Comparison of ENCODE assay signal across 7 mouse cellular contexts in the genomic region with DNA sequence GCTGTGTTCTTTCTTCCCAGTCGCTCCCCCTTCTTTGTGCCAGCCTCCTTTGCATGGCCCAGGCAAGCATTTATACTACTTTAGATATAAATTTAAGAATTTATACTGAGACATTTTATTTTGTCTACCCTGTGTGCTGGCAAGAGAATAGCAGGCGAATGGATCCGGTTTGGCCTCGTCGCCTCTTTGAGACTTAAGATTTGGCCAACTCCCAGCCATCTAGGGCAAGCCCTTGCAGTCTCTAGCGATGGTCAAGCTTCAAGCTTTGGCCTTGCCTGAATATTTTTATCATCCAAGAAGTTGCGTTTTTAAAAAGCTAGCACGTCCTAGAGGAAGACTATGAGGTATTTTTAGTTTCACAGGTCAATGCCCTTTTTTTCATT. TPM values are rescaled to one million over a fixed set of nuclear protein-coding genes. Genes with fewer than 3 reads are reported as not detected.
DNase-seq lines count a peak whose midpoint lies in the region; ATAC-seq and TF ChIP-seq lines count a peak whose summit lies in the region.

No protein-coding gene starts in this region.

- ATAC-seq in heart, embryonic 14.5 days (ENCODE audit: insufficient number of reproducible peaks, insufficient read depth, low FRiP score, low read depth): 0 out of 2 replicates have a peak, but pooled peaks have one; percentile 26
- ATAC-seq in liver, embryonic 15.5 days (ENCODE audit: insufficient read depth): 0 out of 2 replicates have a peak, but pooled peaks have one; percentile 2
- ATAC-seq in activated CD4-positive, CD25-positive, alpha-beta regulatory T cell, adult 4 months: no peak

- H3K4me1 ChIP-seq in CH12.LX (ENCODE audit: control insufficient read depth in 1 of 2, insufficient read depth in 2 of 2): peaks cover 5 to 20% of the 10 kb centered on the region in 2 experiments; a peak in 3 of 4 replicates
- H3K4me1 ChIP-seq in heart, embryonic 14.5 days (ENCODE audit: control insufficient read depth in 2 of 2, insufficient read depth in 2 of 2, low read length in 2 of 2): peaks cover 0 to 6% of the 10 kb centered on the region in 2 experiments; a peak in 3 of 4 replicates
- peaks cover 27% of the 10 kb centered on the region for H3K4me1 ChIP-seq in liver, embryonic 15.5 days (replicated peaks)

- DNase-seq in CH12.LX (ENCODE audit: extremely low read depth) (no peak), ES-CJ7 (ENCODE audit: low read depth, low spot score) (peak; percentile 22)
- no peak for DNase-seq in right cerebral cortex, postnatal 36 days (ENCODE audit: low spot score in 2 of 2)
- no peak for DNase-seq in spleen, adult 18-20 months

- H3K9me3 ChIP-seq in CH12.LX (replicated peaks; ENCODE audit: low read length): no peaks in the 10 kb centered on the region
- no peaks in the 10 kb centered on the region for H3K9me3 ChIP-seq in heart, embryonic 14.5 days (ENCODE audit: control insufficient read depth, low read length)
- no peaks in the 10 kb centered on the region for H3K9me3 ChIP-seq in liver, embryonic 15.5 days (replicated peaks)

- TF ChIP-seq CTCF in CH12.LX (conservative IDR thresholded peaks at IDR 0.05 in 1 of 2, IDR thresholded peaks at IDR 0.05 in 1 of 2; ENCODE audit: low read depth in 2 of 2, low read length in 2 of 2): no peak

- H3K27me3 ChIP-seq in CH12.LX (replicated peaks): no peaks in the 10 kb centered on the region
- H3K27me3 ChIP-seq in heart, embryonic 14.5 days (ENCODE audit: control insufficient read depth, insufficient read depth, low read length): no peaks in the 10 kb centered on the region
- H3K27me3 ChIP-seq in liver, embryonic 15.5 days: no peaks in the 10 kb centered on the region

- in situ Hi-C loops in CH12.LX (cut with MboI; ENCODE audit: low pct_ligation_motif_present, low pct_unique_long_range_greater_than_20kb, low sequenced_read_pairs): no loop called here

- peak overlapping the region; percentile 93 for H3K4me2 ChIP-seq in CH12.LX (ENCODE audit: insufficient read depth, low read depth, poor library complexity, severe bottlenecking)
- peak overlapping the region; percentile 74 for H3K4me2 ChIP-seq in heart, embryonic 14.5 days (ENCODE audit: low read length)
- peak overlapping the region; percentile 89 for H3K4me2 ChIP-seq in liver, embryonic 15.5 days

- peaks cover 12% of the 10 kb centered on the region; the same call in 1 of the 2 replicates for H3K79me2 ChIP-seq in CH12.LX (replicated peaks; ENCODE audit: control insufficient read depth, extremely low read depth, insufficient read depth, poor library complexity, severe bottlenecking)

- peak overlapping the region; percentile 67 for H3K9ac ChIP-seq in CH12.LX (ENCODE audit: insufficient read depth, low read depth)
- peak overlapping the region; percentile 86 for H3K9ac ChIP-seq in heart, embryonic 14.5 days (ENCODE audit: low read length)
- peak overlapping the region; percentile 71 for H3K9ac ChIP-seq in liver, embryonic 15.5 days

- TF ChIP-seq EP300 in CH12.LX (IDR thresholded peaks at IDR 0.05; ENCODE audit: low read length): no peak

- WGBS in heart, embryonic 14.5 days: 7% methylated on average over 8 of the region's 8 CpGs
- WGBS in liver, embryonic 15.5 days (ENCODE audit: insufficient replicate concordance): 7% methylated on average over 8 of the region's 8 CpGs

- TF ChIP-seq RAD21 in CH12.LX (IDR thresholded peaks at IDR 0.05; ENCODE audit: low read depth, low read length): no peak

- peak overlapping the region; percentile 53; the same call in 1 of the 2 replicates for H3K27ac ChIP-seq in CH12.LX (ENCODE audit: insufficient read depth, low read depth)
- peak overlapping the region; percentile 85 to 91 for H3K27ac ChIP-seq in heart, embryonic 14.5 days (replicated peaks in 1 of 2; ENCODE audit: control insufficient read depth in 1 of 2, insufficient read depth in 1 of 2, low read depth in 2 of 2, low read length in 2 of 2)
- H3K27ac ChIP-seq in liver, embryonic 15.5 days (replicated peaks): peak overlapping the region; percentile 84

- dilution Hi-C loops in CH12.LX (cut with MboI; ENCODE audit: extremely low pct_ligation_motif_present, extremely low pct_unique_long_range_greater_than_20kb, low sequenced_read_pairs): no loop called here

- H3K4me3 ChIP-seq in CH12.LX (replicated peaks in 1 of 3; ENCODE audit: low read depth in 2 of 3, low read length in 2 of 3, poor library complexity in 1 of 3): peak overlapping the region; percentile 70 to 99 (median 81)
- peak overlapping the region; percentile 79 for H3K4me3 ChIP-seq in heart, embryonic 14.5 days (ENCODE audit: control insufficient read depth in 1 of 2, insufficient read depth in 1 of 2, low read depth in 1 of 2, low read length in 2 of 2)
- peak overlapping the region; percentile 84 for H3K4me3 ChIP-seq in liver, embryonic 15.5 days (replicated peaks)

- peaks cover 13 to 15% of the 10 kb centered on the region in 2 experiments for H3K36me3 ChIP-seq in CH12.LX (replicated peaks in 1 of 2; ENCODE audit: control insufficient read depth in 1 of 2, insufficient read depth in 1 of 2, low read length in 1 of 2)
- peaks cover 15% of the 10 kb centered on the region for H3K36me3 ChIP-seq in heart, embryonic 14.5 days (ENCODE audit: control insufficient read depth, insufficient read depth, low read length)
- H3K36me3 ChIP-seq in liver, embryonic 15.5 days (replicated peaks): peaks cover 7% of the 10 kb centered on the region

- no peak for TF ChIP-seq POLR2A in CH12.LX (IDR thresholded peaks at IDR 0.05; ENCODE audit: low read depth, low read length)

TF ChIP-seq in CH12.LX, 34 proteins besides CTCF, POLR2A, EP300 and RAD21:
- TF ChIP-seq UBTF (IDR thresholded peaks at IDR 0.05; ENCODE audit: low read depth, low read length) (no peak), MXI1 (IDR thresholded peaks at IDR 0.05; ENCODE audit: low read depth, low read length) (no peak), ZKSCAN1 (IDR thresholded peaks at IDR 0.05; ENCODE audit: borderline replicate concordance, low read depth, low read length) (no peak), MAZ (IDR thresholded peaks at IDR 0.05; ENCODE audit: low read depth, low read length) (no peak), JUND (conservative IDR thresholded peaks at IDR 0.05; ENCODE audit: low read depth, low read length) (no peak), RCOR1 (conservative IDR thresholded peaks at IDR 0.05; ENCODE audit: low read depth, low read length) (no peak), ZMIZ1 (IDR thresholded peaks at IDR 0.05; ENCODE audit: low read depth, low read length) (no peak), BHLHE40 (IDR thresholded peaks at IDR 0.05; ENCODE audit: low read depth, low read length) (no peak), NRF1 (IDR thresholded peaks at IDR 0.05; ENCODE audit: low read depth, low read length) (no peak), KAT2A (IDR thresholded peaks at IDR 0.05; ENCODE audit: insufficient replicate concordance, low read length) (no peak), SMC3 (IDR thresholded peaks at IDR 0.05; ENCODE audit: low read depth, low read length) (no peak), E2F4 (IDR thresholded peaks at IDR 0.05; ENCODE audit: insufficient replicate concordance, low read depth, low read length) (no peak), POLR2AphosphoS2 (IDR thresholded peaks at IDR 0.05; ENCODE audit: low read depth, low read length) (no peak), MYC (IDR thresholded peaks at IDR 0.05; ENCODE audit: low read depth, low read length) (no peak), JUN (IDR thresholded peaks at IDR 0.05; ENCODE audit: insufficient read depth, low read depth, low read length) (no peak), MEF2A (IDR thresholded peaks at IDR 0.05; ENCODE audit: borderline replicate concordance, low read depth, low read length) (no peak), PAX5 (IDR thresholded peaks at IDR 0.05; ENCODE audit: low read length) (no peak), GABPA (IDR thresholded peaks at IDR 0.05; ENCODE audit: insufficient replicate concordance, low read depth, low read length) (no peak), TCF12 (IDR thresholded peaks at IDR 0.05; ENCODE audit: low read depth, low read length) (no peak)

RNA-seq across cellular contexts. Expression of gene Crot, which starts 0.4 kb away (rescaled TPM):
- 12.4 and 13.4 TPM in 2 replicates for total RNA-seq in CH12.LX (2012; rRNA removed)
- 18.2 and 22.4 TPM in 2 replicates for total RNA-seq in CH12.LX (2014; rRNA removed)
- 12.0 and 13.5 TPM in 2 replicates for polyA plus RNA-seq in CH12.LX (2012; ENCODE audit: insufficient read length, low read depth)
- 37.9 and 41.3 TPM in 2 replicates for polyA plus RNA-seq in heart, embryonic 14.5 days (2014; fragmentation: Nextera tagmentation; extraction: Ambion mirVana)
- polyA plus RNA-seq in liver, embryonic 15.5 days (2015; fragmentation: Nextera tagmentation; extraction: Ambion mirVana): 58.1 and 58.3 TPM in 2 replicates
- polyA plus RNA-seq in activated CD4-positive, CD25-positive, alpha-beta regulatory T cell, adult 4 months (2017; shearing (Covaris generic)): 10 to 100 TPM; 76.4 to 83.8 TPM
